Mouse (Mus musculus) ES-E14 (cell line): Measurements from ENCODE around the gene Il23r. TPM values are rescaled to one million over a fixed set of nuclear protein-coding genes. Genes with fewer than 3 reads are reported as not detected.
A peak's percentile ranks its signal among the peaks of the same experiment; 100 is the strongest.

Experiments
- DNase-seq: peaks from one replicate; pipeline ENCODE4 v3.0.0-alpha.2; 2013; ENCODE audit warnings: low read depth, low spot score
- H3K27ac ChIP-seq: 2 replicates; pipeline ENCODE4 v1.5.1; 2012; ENCODE audit warnings: low read depth, mild to moderate bottlenecking, low read length, moderate library complexity, mixed read lengths; ENCODE audit not compliant: poor library complexity, insufficient read depth, severe bottlenecking
- H3K36me3 ChIP-seq: 2 replicates; pipeline ENCODE4 v1.6.1; 2012; ENCODE audit warnings: mild to moderate bottlenecking, low read length, moderate library complexity, mixed read lengths; ENCODE audit not compliant: control insufficient read depth, poor library complexity, insufficient read depth, severe bottlenecking
- H3K4me1 ChIP-seq, 2 experiments: fragments of 150-350 bp in 1 of 2; sonication (generic) in 1 of 2; 2 replicates each; pipeline ENCODE4 v1.6.1; 2012; ENCODE audit warnings: low read length in 2 of 2, mild to moderate bottlenecking in 1 of 2, mixed read lengths in 1 of 2; ENCODE audit not compliant: control insufficient read depth in 2 of 2, insufficient read depth in 2 of 2, poor library complexity in 1 of 2
- H3K4me3 ChIP-seq, 2 experiments: fragments of 150-350 bp in 1 of 2; sonication (generic) in 1 of 2; 2 replicates each; pipeline ENCODE4 v1.5.1; 2012; ENCODE audit warnings: low read length in 2 of 2, low read depth in 1 of 2, mild to moderate bottlenecking in 1 of 2, mixed read lengths in 1 of 2; ENCODE audit not compliant: insufficient read depth in 1 of 2, poor library complexity in 1 of 2, severe bottlenecking in 1 of 2
- H3K9ac ChIP-seq: 2 replicates; pipeline ENCODE4 v1.6.1; 2012; ENCODE audit warnings: low read depth, mild to moderate bottlenecking, low read length, mixed read lengths; ENCODE audit not compliant: poor library complexity, insufficient read depth, severe bottlenecking
- H3K9me3 ChIP-seq: fragments of 150-350 bp; sonication (generic); 2 replicates; pipeline ENCODE4 v1.6.1; 2012; ENCODE audit warnings: low read depth, mild to moderate bottlenecking, low read length; ENCODE audit not compliant: control insufficient read depth, insufficient read depth
- CHD2 ChIP-seq: IDR thresholded peaks from 2 replicates; pipeline ENCODE4 v1.6.1; 2014; ENCODE audit warnings: mild to moderate bottlenecking, low read depth, low read length, inconsistent platforms
- HCFC1 ChIP-seq: IDR thresholded peaks from 2 replicates; pipeline ENCODE4 v1.6.1; 2012; ENCODE audit warnings: low read length, inconsistent platforms, borderline replicate concordance; ENCODE audit not compliant: insufficient read depth
- MAFK ChIP-seq: IDR thresholded peaks from 2 replicates; pipeline ENCODE4 v1.6.1; 2014; ENCODE audit warnings: mild to moderate bottlenecking, low read depth, low read length, inconsistent platforms; ENCODE audit not compliant: insufficient read depth
- ZC3H11A ChIP-seq: IDR thresholded peaks from 2 replicates; pipeline ENCODE4 v1.6.1; 2012; ENCODE audit warnings: low read depth, mild to moderate bottlenecking, inconsistent platforms, low read length, borderline replicate concordance
- ZNF384 ChIP-seq: IDR thresholded peaks from 2 replicates; pipeline ENCODE4 v1.6.1; 2012; ENCODE audit warnings: low read depth, low read length, inconsistent platforms
- in situ Hi-C, 2 experiments: fragments of 600-800 bp; cut with MboI; formaldehyde crosslinking; loops; one replicate each; pipeline ENCODE4 v1.15.1; 2025; ENCODE audit warnings: low sequenced_read_pairs in 2 of 2, inconsistent platforms in 1 of 2; ENCODE audit not compliant: unreplicated experiment in 2 of 2
- total RNA-seq: library from RNA; depleted of rRNA; stranded (reverse); fragments of 300-350 nt; gene quantifications from 2 replicates; pipeline ENCODE4 v1.2.3, GENCODE M21; 2012

Il23r gene
- total RNA-seq, 1 experiment: 0.09 TPM

DNA sequence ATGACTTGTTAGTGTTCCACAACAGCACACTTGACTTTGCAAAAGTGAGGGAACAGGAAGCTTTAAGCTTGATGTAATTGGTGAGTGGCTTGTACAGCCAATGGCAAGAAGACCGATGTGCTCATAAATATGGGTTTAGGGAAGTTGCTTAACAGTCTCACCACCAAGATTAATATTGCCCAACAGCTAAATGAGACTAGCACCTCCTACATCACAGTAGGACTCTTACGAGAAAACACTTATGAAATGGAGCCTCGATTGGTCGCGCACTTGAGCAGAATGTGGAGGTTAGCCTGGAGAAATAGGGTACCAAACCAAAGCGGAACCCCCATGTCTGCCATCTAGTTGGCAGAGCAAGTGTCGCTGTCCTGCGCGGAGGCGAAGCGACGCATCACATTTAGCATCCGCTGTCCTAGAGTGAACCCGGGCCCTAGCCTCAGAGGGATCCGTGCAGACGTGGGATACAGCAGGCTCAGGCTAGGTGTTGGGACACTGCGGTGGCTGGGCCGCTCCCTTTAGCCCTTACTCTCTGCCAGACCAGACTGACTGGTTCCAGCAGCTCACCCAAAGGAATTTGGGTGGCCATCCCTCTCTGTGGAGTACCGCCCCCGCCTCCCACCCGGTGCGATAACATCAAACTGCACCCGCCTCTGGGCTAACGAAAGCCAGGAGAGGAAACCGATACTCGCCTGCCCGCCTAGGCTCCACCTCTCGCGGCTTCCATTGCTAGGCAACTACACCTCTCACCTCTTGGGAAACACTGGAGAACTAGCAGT is 41.2 kb upstream of the Il23r start:
- peak overlapping the region; percentile 38; the same call in 1 of the 2 replicates for H3K9ac ChIP-seq
- peak overlapping the region; percentile 46 to 49 for H3K4me3 ChIP-seq
- in situ Hi-C loops: no loop called here
- H3K4me1 ChIP-seq: 0 out of 4 replicates have a peak, but pooled peaks cover 0 to 3% of the 10 kb centered on the region in 2 experiments
- no peak for TF ChIP-seq ZC3H11A
- no peak for TF ChIP-seq MAFK
- no peak for TF ChIP-seq HCFC1
- no peak overlapping the region for H3K27ac ChIP-seq
- peak; percentile 53 for DNase-seq
- H3K9me3 ChIP-seq: no peaks in the 10 kb centered on the region
- no peaks in the 10 kb centered on the region for H3K36me3 ChIP-seq

- no peak for DNase-seq
- H3K27ac ChIP-seq: no peak overlapping the region
- H3K9ac ChIP-seq: no peak overlapping the region
- no peaks in the 10 kb centered on the region for H3K9me3 ChIP-seq
- in situ Hi-C loops: no loop called here
- no peaks in the 10 kb centered on the region for H3K36me3 ChIP-seq
- no peak for TF ChIP-seq MAFK
- TF ChIP-seq ZNF384: no peak
- no peak for TF ChIP-seq CHD2
- TF ChIP-seq ZC3H11A: no peak
- H3K4me3 ChIP-seq: no peak overlapping the region
- 0 out of 4 replicates have a peak, but pooled peaks cover 0 to 3% of the 10 kb centered on the region in 2 experiments for H3K4me1 ChIP-seq
Observed at GRCm38 (mm10) chr6:67531822-67532162, 40.1 kb upstream of the Il23r start.

GRCm38 (mm10) chr6:67530992-67531821 is 39.6 kb upstream of the Il23r start:
- 0 out of 4 replicates have a peak, but pooled peaks cover 0 to 3% of the 10 kb centered on the region in 2 experiments for H3K4me1 ChIP-seq
- H3K4me3 ChIP-seq: no peak overlapping the region
- H3K36me3 ChIP-seq: no peaks in the 10 kb centered on the region
- no peak for DNase-seq
- in situ Hi-C loops: no loop called here
- no peak overlapping the region for H3K9ac ChIP-seq
- no peaks in the 10 kb centered on the region for H3K9me3 ChIP-seq
- no peak overlapping the region for H3K27ac ChIP-seq
- TF ChIP-seq MAFK (no peak), CHD2 (no peak), ZC3H11A (no peak), HCFC1 (no peak), ZNF384 (no peak)

GRCm38 (mm10) chr6:67526356-67526755 is 34.7 kb upstream of the Il23r start:
- Histone ChIP-seq H3K27ac (no peak overlapping the region), H3K9me3 (no peaks in the 10 kb centered on the region), H3K9ac (no peak overlapping the region), H3K4me1 (no peaks in the 10 kb centered on the region), H3K4me3 (no peak overlapping the region), H3K36me3 (no peaks in the 10 kb centered on the region)
- in situ Hi-C loops: no loop called here
- TF ChIP-seq HCFC1 (no peak), CHD2 (no peak)
- DNase-seq: no peak
